In the genomic region with DNA sequence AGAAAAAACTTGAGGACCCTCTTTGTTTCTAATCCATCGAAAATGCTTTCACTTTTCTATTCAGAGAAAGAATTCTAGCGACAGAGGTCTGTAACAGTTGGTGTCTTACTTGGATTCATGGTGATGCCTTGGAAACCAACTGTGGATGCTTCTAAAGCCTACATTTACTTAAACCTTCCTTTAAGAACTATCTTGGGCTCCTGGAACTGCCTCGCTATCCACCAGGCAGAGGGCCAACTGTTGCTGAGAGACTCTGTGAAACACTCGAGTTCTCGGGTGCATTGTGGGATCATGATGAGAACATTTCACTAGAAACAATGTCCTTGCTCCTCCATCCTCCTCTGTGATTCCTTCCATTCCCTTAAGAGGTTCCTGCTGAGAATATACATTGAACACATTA, we compare ENCODE assay signal across 29 mouse cellular contexts. TPM values are rescaled to one million over a fixed set of nuclear protein-coding genes. Genes with fewer than 3 reads are reported as not detected.
A peak's percentile ranks its signal among the peaks of the same experiment; 100 is the strongest.
DNase-seq lines count a peak whose midpoint lies in the region; ATAC-seq and TF ChIP-seq lines count a peak whose summit lies in the region.
"Had no signal": no experiment of that assay in that cellular context is flagged by ENCODE, and none has a peak within 500 bp of the region (broad histone marks: within the 10 kb centered on the region; RNA-seq: fewer than 3 reads in every experiment).

No protein-coding gene starts in this region.

- intact Hi-C loops in left cerebral cortex, postnatal 10 days (cut with DNase I), result no loop called here

- ATAC-seq in hindbrain, embryonic 14.5 days (ENCODE audit: low FRiP score), result no peak
- ATAC-seq: forebrain, embryonic 13.5 days; intestine, embryonic 16.5 days; midbrain, embryonic 15.5 days had no signal

- no peaks in the 10 kb centered on the region for H3K79me2 ChIP-seq in MEL (ENCODE audit: control insufficient read depth, insufficient read depth, low read length, poor library complexity)

- TF ChIP-seq RAD21 in MEL (IDR thresholded peaks at IDR 0.05; ENCODE audit: low read depth, low read length), result no peak

- H3K36me3 ChIP-seq in MEL (ENCODE audit: control insufficient read depth in 1 of 2, insufficient read depth in 2 of 2, low read length in 2 of 2), result no peaks in the 10 kb centered on the region
- H3K36me3 ChIP-seq in hindbrain, embryonic 14.5 days (replicated peaks; ENCODE audit: control insufficient read depth, insufficient read depth), result no peaks in the 10 kb centered on the region
- no peaks in the 10 kb centered on the region for H3K36me3 ChIP-seq in thymus, adult 2 months (ENCODE audit: control insufficient read depth, insufficient read depth, low read length)
- H3K36me3 ChIP-seq: hindbrain, embryonic 10.5 days; limb, embryonic 10.5 days; limb, embryonic 15.5 days; liver, embryonic 15.5 days; lung, embryonic 15.5 days; midbrain, embryonic 10.5 days; midbrain, embryonic 15.5 days had no signal

- TF ChIP-seq POLR2A in MEL (IDR thresholded peaks at IDR 0.05; ENCODE audit: control insufficient read depth in 1 of 2, insufficient read depth in 1 of 2, low read depth in 1 of 2, low read length in 2 of 2, poor library complexity in 1 of 2), result no peak
- TF ChIP-seq POLR2A in thymus, adult 2 months (IDR thresholded peaks at IDR 0.05; ENCODE audit: control insufficient read depth, extremely low read depth, insufficient read depth, low read length, poor library complexity), result no peak

- peak overlapping the region in 1 of 2 experiments; percentile 18; a peak in 1 of 4 replicates for H3K4me3 ChIP-seq in MEL (ENCODE audit: control insufficient read depth in 1 of 2, insufficient read depth in 1 of 2, low read depth in 2 of 2, low read length in 2 of 2)
- no peak overlapping the region for H3K4me3 ChIP-seq in hindbrain, embryonic 14.5 days (replicated peaks; ENCODE audit: low read length)
- H3K4me3 ChIP-seq in thymus, adult 2 months (ENCODE audit: control insufficient read depth, insufficient read depth, low read length), result no peak overlapping the region
- H3K4me3 ChIP-seq: forebrain, embryonic 13.5 days; hindbrain, embryonic 10.5 days; limb, embryonic 10.5 days; limb, embryonic 15.5 days; liver, embryonic 15.5 days; lung, embryonic 15.5 days; midbrain, embryonic 10.5 days; midbrain, embryonic 15.5 days had no signal

- TF ChIP-seq CTCF in MEL (IDR thresholded peaks at IDR 0.05 in 2 of 3, conservative IDR thresholded peaks at IDR 0.05 in 1 of 3; ENCODE audit: control insufficient read depth in 1 of 3, insufficient read depth in 1 of 3, low read depth in 2 of 3, low read length in 3 of 3, poor library complexity in 1 of 3, severe bottlenecking in 1 of 3), result no peak
- TF ChIP-seq CTCF in thymus, adult 2 months (IDR thresholded peaks at IDR 0.05; ENCODE audit: borderline replicate concordance, control insufficient read depth, extremely low read depth, insufficient read depth, low read length, poor library complexity), result no peak

- H3K4me1 ChIP-seq in MEL (ENCODE audit: control insufficient read depth in 1 of 2, insufficient read depth in 2 of 2, low read length in 2 of 2), result no peaks in the 10 kb centered on the region
- H3K4me1 ChIP-seq in hindbrain, embryonic 14.5 days (replicated peaks; ENCODE audit: control insufficient read depth, insufficient read depth, low read length), result no peaks in the 10 kb centered on the region
- H3K4me1 ChIP-seq in thymus, adult 2 months (replicated peaks; ENCODE audit: control insufficient read depth, insufficient read depth, low read length), result no peaks in the 10 kb centered on the region
- H3K4me1 ChIP-seq: forebrain, embryonic 13.5 days; hindbrain, embryonic 10.5 days; limb, embryonic 10.5 days; limb, embryonic 15.5 days; liver, embryonic 15.5 days; lung, embryonic 15.5 days; midbrain, embryonic 10.5 days; midbrain, embryonic 15.5 days had no signal

- no peak overlapping the region for H3K27ac ChIP-seq in MEL (ENCODE audit: control insufficient read depth, low read depth, low read length)
- H3K27ac ChIP-seq in hindbrain, embryonic 14.5 days, result no peak overlapping the region
- no peak overlapping the region for H3K27ac ChIP-seq in thymus, adult 2 months (ENCODE audit: control insufficient read depth, insufficient read depth, low read length)
- H3K27ac ChIP-seq: forebrain, embryonic 13.5 days; hindbrain, embryonic 10.5 days; kidney, postnatal 0 days; limb, embryonic 10.5 days; limb, embryonic 15.5 days; liver, embryonic 15.5 days; lung, embryonic 15.5 days; midbrain, embryonic 10.5 days; midbrain, embryonic 15.5 days had no signal

- no peak overlapping the region for H3K4me2 ChIP-seq in hindbrain, embryonic 14.5 days (replicated peaks)
- H3K4me2 ChIP-seq: forebrain, embryonic 13.5 days; limb, embryonic 15.5 days; liver, embryonic 15.5 days; lung, embryonic 15.5 days; midbrain, embryonic 15.5 days had no signal

- no peaks in the 10 kb centered on the region for H3K9me3 ChIP-seq in MEL (replicated peaks; ENCODE audit: insufficient read depth, low read length)
- H3K9me3 ChIP-seq in hindbrain, embryonic 14.5 days (ENCODE audit: control insufficient read depth, low read length), result no peaks in the 10 kb centered on the region
- H3K9me3 ChIP-seq: forebrain, embryonic 13.5 days; hindbrain, embryonic 10.5 days; limb, embryonic 10.5 days; limb, embryonic 15.5 days; liver, embryonic 15.5 days; lung, embryonic 15.5 days; midbrain, embryonic 10.5 days; midbrain, embryonic 15.5 days had no signal

- H3K27me3 ChIP-seq in MEL (ENCODE audit: control insufficient read depth in 1 of 2, insufficient read depth in 2 of 2, low read length in 2 of 2), result no peaks in the 10 kb centered on the region
- H3K27me3 ChIP-seq in hindbrain, embryonic 14.5 days (ENCODE audit: control insufficient read depth, insufficient read depth, low read length), result no peaks in the 10 kb centered on the region
- H3K27me3 ChIP-seq in thymus, adult 2 months (ENCODE audit: control insufficient read depth, insufficient read depth, low read length), result no peaks in the 10 kb centered on the region
- H3K27me3 ChIP-seq: forebrain, embryonic 13.5 days; limb, embryonic 15.5 days; liver, embryonic 15.5 days; lung, embryonic 15.5 days; midbrain, embryonic 15.5 days had no signal

- peak; percentile 35 to 52 for DNase-seq in left cerebral cortex, postnatal 10 days (ENCODE audit: extremely low spot score in 1 of 2, low spot score in 2 of 2)
- no peak for DNase-seq in left cerebral cortex, adult 11 months (ENCODE audit: low spot score)
- peak; percentile 2 for DNase-seq in MEL (ENCODE audit: low read depth, low spot score)
- peak; percentile 7 to 21 for DNase-seq in frontal cortex, postnatal 10 days (ENCODE audit: low spot score in 2 of 2)
- DNase-seq in right cerebral cortex, postnatal 14 days, result peak; percentile 50
- no peak for DNase-seq in urinary bladder, postnatal 36 days (ENCODE audit: low spot score in 2 of 2)
- no peak for DNase-seq in hindbrain, embryonic 14.5 days (ENCODE audit: low spot score)
- no peak for DNase-seq in thymus, adult 2 months
- DNase-seq: adrenal gland, postnatal 25 days; cerebellum, adult 2 months; cerebellum, postnatal 14 days; gastrocnemius, postnatal 10 days; heart, postnatal 14 days; kidney, adult 8-10 months; kidney, postnatal 4 days; layer of hippocampus, postnatal 36 days; thymus, postnatal 4 days had no signal

- H3K9ac ChIP-seq in MEL (ENCODE audit: control insufficient read depth, low read depth, low read length, poor library complexity, severe bottlenecking), result no peak overlapping the region
- no peak overlapping the region for H3K9ac ChIP-seq in hindbrain, embryonic 14.5 days
- H3K9ac ChIP-seq: forebrain, embryonic 13.5 days; limb, embryonic 15.5 days; liver, embryonic 15.5 days; lung, embryonic 15.5 days; midbrain, embryonic 15.5 days had no signal

- TF ChIP-seq EP300 in MEL (IDR thresholded peaks at IDR 0.05; ENCODE audit: low read depth in 1 of 2, low read length in 2 of 2), result no peak

- WGBS in hindbrain, embryonic 14.5 days, result 85% methylated on average over 5 of the region's 5 CpGs
- 93% methylated on average over 5 of the region's 5 CpGs for WGBS in thymus, adult 2 months

TF ChIP-seq in MEL, 35 proteins besides CTCF, POLR2A, EP300 and RAD21:
- no peak for TF ChIP-seq CHD1 (IDR thresholded peaks at IDR 0.05; ENCODE audit: low read depth, low read length)
- TF ChIP-seq HCFC1 (IDR thresholded peaks at IDR 0.05; ENCODE audit: low read depth, low read length), result no peak
- TF ChIP-seq ZC3H11A (IDR thresholded peaks at IDR 0.05; ENCODE audit: low read depth, low read length), result no peak
- no peak for TF ChIP-seq BHLHE40 (IDR thresholded peaks at IDR 0.05; ENCODE audit: borderline replicate concordance, low read depth, low read length)
- TF ChIP-seq RCOR1 (IDR thresholded peaks at IDR 0.05; ENCODE audit: low read depth, low read length), result no peak
- TF ChIP-seq CHD2 (IDR thresholded peaks at IDR 0.05; ENCODE audit: low read length), result no peak
- TF ChIP-seq NRF1 (IDR thresholded peaks at IDR 0.05; ENCODE audit: insufficient read depth, low read depth, low read length, poor library complexity, severe bottlenecking), result no peak
- no peak for TF ChIP-seq MAX (IDR thresholded peaks at IDR 0.05; ENCODE audit: low read length)

RNA-seq across cellular contexts. Expression of a gene that starts 48.0 kb away (rescaled TPM):
- total RNA-seq in left cerebral cortex, postnatal 10 days (2021), result 100 to 1,000 TPM; 150 to 156 TPM
- not detected in 2 replicates for total RNA-seq in MEL (2012; rRNA removed)
- polyA plus RNA-seq in MEL (2012; ENCODE audit: insufficient read depth in 1 of 2, insufficient read length in 2 of 2, low read depth in 1 of 2, low replicate concordance in 2 of 2, missing spikeins in 1 of 2), result not detected
- polyA plus RNA-seq in hindbrain, embryonic 14.5 days (2014; fragmentation: Nextera tagmentation; extraction: Ambion mirVana), result 62.0 and 68.3 TPM in 2 replicates
- polyA plus RNA-seq in thymus, adult 2 months (2012; rRNA removed), result 0.03 and 0.05 TPM in 2 replicates
- total RNA-seq: megakaryocyte progenitor cell, adult 5-6 weeks had no signal
- polyA plus RNA-seq: gonadal fat pad, adult 2 months had no signal

Comparison
In these comparisons a context has a peak if more than half of its experiments do, and no peak if none do; other contexts are left out.
1. DNase-seq: peak in left cerebral cortex, postnatal 10 days (2 of 2), MEL (single experiment), frontal cortex, postnatal 10 days (2 of 2) and right cerebral cortex, postnatal 14 days (single experiment); none in left cerebral cortex, adult 11 months (single experiment), urinary bladder, postnatal 36 days (0 of 2), hindbrain, embryonic 14.5 days (single experiment) and thymus, adult 2 months (single experiment).
2. RNA of a gene that starts 48.0 kb away (polyA plus RNA-seq): 62.0 to 68.3 TPM in hindbrain, embryonic 14.5 days; 0.03 to 0.05 TPM in thymus, adult 2 months and not detected in MEL; every median in the first group is over 10 times any median in the second.